Mouse (Mus musculus) thymus, postnatal 25 days (tissue): ENCODE measurements around the gene Ppfibp1.
"Not testable (repeated sequence)": the region's sequence is repeated elsewhere in the genome, so short reads cannot be mapped to it uniquely, and the experiment has no call there.

Experiments used
- DNase-seq: peaks from one replicate; pipeline ENCODE4 v3.0.0; 2022

Gene Ppfibp1

DNA sequence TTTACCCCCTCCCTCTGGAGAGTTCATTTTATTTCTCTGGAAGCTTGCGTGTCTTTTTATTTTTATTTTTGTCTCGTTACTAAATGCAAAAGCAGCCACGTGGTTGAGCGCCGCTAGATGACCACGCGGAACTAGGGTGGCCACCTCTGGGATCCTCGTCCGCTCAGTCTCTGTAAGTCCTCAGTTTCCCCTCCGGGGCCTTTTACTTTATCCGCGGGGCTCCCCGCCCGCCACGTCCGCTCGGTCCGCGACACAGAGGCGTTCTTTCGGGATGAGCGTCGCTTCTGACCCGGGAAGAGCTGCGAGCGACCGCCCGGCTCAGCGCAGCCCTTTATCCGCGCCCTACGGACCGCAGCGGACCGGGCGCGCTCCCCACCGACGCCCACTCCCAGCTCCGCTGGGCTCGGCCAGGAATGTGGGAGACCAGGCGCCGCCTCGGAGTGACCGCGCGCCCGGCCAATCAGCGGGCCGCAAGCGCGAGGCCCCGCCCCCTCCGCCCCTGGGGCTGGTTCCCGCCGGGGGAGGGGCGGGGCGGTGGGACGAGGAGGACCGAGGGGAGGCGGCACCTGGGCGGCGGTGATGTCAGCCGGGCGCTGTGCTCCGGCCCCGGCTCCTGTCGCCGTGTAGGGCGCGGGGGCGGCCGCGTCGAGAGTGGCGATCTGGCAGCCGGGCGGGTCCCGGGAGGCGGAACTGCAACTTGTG lies at the start of gene Ppfibp1:
TSS of gene Ppfibp1 (plus strand) at position 530 of the 702 bp plus-strand sequence.
- DNase-seq, result peak; percentile 96

DNA sequence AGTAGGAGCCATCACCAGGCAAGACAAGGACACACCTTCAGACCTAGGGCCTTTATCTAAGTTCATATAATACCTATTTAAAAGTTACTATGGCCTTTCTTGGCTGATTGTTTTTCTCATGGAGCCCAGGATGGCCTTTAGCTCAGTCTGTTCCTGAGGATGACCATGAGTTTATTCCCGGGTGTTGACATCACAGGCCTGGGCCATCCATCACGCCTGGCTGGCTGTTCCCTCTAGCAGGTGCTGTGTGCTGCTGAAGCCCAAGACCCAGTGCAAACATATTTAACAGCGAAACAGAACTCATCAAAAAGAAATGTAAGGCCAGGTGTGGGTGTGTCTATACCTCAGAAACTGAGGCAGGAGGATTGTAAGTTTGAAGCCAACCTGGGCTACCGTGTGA lies 49.4 kb upstream of the Ppfibp1 start:
- DNase-seq, result no peak

DNA sequence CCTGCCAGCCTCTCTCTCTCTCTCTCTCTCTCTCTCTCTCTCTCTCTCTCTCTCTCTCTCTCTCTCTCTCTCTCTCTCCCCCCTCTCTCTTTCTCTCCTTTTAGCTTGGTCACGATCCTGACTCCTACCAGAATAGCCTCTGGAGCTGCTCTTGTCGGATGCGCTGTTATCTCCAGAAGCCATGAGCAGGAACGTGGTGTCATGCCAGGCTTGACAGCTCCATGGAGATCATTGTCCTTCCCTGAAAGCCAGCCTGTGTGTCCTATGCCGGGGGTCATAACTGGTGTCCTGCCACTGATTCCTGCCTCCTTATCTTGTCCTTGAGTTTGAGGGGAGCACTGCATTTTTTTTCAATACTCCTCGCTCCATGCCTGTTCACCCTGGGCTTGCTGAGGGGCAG lies 43.4 kb upstream of the Ppfibp1 start:
- no peak for DNase-seq

DNA sequence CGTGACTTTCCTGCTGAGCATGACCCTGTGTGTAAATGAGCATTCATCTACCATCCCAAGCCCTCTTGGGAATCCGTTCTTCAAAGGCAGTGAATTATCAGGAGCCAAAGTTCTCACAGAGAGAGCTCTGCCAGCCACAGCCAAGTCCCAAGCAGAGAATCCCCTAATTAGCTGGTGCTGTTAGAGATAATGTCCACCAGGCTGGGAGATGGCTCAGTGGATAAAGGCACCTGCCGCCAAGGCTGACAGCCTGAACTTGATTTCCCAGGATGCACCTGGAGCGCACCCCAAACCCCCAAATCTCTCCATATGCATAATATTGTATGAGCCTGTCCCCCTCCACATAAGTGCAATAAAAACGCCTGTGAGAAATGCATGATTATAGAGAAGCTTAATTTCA lies 42.9 kb upstream of the Ppfibp1 start:
- no peak for DNase-seq

DNA sequence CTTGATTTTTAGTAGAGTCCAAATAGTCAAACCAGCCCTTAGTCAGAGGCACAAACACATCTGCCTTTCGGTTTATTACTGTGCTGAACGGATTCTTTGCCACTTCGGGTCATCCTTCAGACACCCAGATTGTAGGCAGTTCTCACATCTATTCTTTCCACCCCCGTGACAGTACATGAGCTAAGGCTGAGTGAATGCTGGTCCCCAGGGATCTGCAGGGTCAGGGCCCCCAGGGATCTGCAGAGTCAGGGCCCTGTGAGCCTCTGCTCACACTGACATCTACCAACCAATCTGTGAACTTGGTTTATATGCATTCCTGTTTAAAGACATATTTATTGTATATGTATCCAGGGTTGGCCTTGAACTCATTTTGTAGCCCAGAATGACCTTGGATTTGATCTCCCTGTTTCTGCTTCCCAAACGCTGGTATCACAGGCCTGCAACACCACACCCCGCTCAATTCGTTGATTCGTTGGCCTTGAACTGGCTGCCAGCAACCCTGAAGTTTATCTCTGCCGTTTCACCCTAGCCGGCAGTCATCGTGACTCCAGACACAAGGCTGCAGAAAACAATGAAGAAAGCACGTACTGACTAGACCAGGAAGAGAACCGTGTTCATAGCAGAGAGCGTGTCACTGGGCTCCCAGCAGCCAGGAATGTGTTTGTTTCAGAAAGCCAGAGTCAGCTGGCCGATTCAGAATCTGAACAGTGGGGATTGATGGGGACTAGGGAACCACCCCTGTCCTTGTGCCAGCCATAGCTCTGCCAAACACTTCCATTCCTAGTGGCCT lies 42.1 kb upstream of the Ppfibp1 start:
- no peak for DNase-seq

DNA sequence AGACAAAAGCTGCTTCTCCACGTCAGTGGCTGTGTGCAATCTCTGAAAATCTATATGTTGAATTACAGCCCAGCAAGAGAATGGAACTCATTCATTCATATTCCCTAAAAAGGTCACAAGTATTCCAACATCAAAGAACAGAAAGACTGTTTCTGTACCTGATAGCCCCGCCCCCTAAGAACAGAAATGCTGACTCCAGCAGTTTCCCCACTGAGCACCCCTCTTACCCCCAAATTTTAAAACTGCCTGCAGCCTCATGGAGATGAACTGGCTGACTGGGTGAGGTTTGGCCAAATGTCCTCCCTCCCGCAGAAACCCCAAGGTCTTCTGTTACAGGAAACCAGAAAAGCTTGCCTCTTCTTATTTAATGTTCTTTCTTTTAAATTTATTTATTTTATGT lies 40.9 kb upstream of the Ppfibp1 start:
- DNase-seq, result no peak

DNA sequence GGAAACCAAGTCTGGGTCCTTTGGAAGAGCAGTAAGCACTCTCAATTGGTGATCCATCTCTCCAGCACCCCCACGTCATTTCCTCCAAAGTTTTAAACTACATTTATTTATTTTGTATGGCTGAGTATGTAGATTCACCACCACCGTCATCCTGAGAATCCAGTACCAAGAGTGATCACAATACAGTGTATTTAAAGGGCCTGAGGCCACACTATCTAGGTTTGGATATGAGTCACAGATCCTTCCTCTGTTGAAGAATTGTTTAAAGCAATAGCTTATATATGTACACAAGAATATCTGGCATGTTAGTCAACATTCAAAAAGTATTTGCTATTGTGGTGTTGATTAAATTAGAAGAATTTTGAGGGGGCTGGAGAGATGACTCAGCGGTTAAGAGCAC lies 40.0 kb upstream of the Ppfibp1 start:
- no peak for DNase-seq

DNA sequence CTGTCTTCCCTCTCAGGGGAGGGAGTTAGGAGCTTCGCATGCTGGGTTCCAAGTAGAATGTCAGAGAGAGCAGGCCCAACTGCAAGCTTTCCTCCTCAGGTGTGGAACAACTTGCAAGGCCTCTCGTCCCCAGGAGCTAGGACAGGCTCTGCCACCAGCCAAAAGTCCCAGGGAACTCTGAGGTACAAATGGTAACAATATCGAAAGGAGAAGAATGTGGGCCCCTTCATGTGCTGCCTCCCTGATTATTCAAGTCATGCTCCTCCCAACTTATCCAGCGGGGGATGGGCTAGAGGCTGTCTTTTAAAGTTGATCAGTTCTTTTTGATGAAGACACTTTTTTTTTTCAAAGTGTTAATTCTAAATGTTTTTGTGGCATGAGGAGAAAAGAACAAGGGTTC lies 38.2 kb upstream of the Ppfibp1 start, which contains the start of gene Smco2:
TSS of gene Smco2 (plus strand) at position 55 of the 400 bp plus-strand sequence.
- no peak for DNase-seq

DNA sequence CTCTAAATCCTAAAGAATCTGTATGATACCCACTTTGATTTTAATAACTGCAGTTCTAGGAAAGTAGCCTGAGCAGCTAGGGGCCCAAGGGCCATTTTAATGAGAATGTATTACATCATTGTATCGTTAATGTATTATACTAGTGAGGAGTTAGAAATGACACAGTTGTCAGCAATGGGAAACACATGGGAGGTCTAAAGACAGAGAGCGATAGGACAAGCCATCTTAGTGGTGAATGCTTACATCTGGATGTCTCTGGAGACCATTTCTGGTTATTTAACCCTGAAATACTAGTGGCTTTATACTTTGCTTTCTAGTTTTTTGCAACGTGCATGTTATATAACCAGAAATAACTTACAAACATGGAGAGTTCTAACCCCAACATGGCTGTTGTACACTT lies 36.4 kb upstream of the Ppfibp1 start:
- DNase-seq, result no peak

DNA sequence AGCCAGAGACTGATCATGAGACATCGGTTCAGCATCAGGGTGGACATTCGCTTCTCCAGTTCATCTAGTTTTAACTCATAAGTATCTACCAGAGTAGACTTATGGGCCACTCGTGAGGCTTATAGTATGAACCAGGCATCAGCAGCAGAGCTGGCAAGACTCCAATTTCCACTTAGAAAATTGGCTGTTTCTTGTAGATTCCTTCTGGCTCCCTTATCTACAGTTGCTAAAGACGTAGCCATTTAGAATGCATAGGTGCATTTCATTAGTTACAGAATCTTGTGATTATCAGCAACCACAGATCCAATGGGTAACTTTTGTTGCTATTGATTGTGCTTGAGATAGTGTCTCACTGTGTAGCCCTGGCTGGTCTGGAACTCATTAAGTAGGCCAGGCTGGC lies 35.5 kb upstream of the Ppfibp1 start:
- no peak for DNase-seq

DNA sequence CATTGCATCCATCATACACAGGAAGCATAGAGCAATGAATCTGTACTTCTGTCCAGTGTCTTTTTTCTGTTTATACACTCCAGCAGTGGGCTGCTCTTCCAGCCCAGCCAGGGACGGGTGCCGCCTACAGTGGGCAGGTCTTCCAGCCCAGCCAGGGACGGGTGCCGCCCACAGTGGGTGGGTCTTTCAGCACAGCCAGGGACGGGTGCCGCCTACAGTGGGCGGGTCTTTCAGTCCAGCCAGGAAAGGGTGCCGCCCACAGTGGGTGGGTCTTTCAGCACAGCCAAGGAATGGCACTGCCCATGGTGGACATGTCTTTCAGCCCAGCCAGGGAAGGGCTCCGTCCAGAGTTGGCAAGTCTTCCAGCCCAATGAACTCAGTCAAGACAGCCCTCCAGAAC lies 33.1 kb upstream of the Ppfibp1 start:
- no peak for DNase-seq

DNA sequence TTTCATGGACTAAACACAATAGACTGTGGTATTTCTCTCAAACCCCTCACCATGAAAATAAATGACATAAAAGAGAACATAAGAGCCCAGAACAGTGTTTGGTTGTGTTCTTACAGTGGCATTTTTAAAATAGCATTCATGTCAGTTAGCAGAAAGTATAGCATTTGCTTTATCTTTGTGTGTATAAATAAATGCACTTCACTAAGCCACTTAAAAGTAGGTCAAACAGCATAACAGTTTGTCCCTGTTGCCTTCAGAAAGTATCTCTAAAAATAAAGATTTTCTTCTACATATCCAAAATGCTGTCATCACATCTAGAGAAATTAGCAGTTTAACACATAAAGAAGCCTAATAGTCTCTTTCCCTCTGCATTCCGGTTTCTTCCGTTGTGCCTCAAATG lies 30.9 kb upstream of the Ppfibp1 start:
- no peak for DNase-seq

DNA sequence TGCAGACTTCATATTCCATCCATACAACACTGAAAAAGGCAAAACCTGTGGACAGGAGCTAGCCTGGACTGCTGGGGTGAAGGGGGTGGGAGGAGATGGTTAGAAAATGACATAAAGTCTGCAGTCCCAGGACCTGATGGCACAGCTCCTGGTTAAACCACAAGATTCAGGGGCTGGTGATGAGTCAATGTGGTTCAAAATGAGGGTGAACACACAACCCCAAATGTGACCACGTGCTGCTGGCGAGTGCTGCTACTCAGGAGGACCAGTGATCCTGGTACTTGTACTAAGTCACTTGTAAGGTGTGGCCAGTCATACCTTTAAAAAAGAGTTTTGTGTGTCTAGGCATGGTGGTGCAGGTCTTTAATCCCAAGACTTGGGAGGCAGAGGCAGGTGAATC lies 25.1 kb upstream of the Ppfibp1 start:
- no peak for DNase-seq

DNA sequence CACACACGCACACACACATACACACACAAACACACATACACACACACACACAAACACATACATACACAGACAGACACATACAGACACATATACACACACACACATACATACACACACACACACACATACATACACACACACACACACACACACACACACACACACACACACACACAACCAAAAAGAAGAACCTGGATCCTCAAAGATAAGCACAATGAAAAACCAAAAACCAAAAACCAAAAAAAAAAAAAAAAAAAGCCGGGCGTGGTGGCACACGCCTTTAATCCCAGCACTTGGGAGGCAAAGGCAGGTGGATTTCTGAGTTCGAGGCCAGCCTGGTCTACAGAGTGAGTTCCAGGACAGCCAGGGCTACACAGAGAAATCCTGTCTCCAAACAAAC lies 23.9 kb upstream of the Ppfibp1 start:
- DNase-seq, result not testable (repeated sequence)

DNA sequence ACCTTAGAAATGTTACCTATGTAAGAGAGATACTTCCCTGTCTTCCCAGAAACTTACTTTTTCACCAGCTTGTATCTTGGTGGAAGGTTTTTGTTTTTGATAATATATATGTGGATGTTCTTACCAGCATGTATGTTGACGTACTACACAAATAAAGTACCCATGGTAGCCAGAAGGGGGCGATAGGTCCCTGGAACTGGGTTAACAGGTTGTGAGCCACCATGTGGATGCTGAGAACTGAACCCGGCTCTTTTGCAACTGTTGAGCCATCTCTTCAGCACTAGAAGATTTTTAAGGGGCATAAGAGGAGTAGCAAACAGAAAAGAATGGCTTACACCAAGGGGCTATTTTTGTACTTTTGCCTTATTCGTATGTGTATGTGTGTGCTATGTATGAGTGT lies 22.6 kb upstream of the Ppfibp1 start:
- DNase-seq, result no peak

DNA sequence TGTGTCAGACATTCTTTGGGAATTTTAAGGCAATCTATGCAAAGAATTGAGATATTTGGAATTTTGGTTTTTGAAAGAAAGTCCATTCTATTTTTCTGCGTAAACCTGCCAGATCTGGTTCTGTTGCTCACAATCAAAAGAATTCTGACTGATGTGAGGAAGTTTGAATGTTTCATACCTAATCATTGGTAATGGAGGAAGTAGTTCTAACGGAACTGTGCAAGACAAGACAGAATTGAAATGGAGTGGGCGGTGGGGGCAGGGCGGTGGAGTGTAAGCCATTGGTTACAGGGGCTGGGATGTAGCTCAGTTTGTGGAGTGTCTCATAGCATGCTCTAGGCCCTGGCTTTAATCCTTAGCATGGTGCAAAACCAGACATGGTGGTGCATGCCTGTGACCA lies 16.3 kb upstream of the Ppfibp1 start:
- DNase-seq, result no peak

DNA sequence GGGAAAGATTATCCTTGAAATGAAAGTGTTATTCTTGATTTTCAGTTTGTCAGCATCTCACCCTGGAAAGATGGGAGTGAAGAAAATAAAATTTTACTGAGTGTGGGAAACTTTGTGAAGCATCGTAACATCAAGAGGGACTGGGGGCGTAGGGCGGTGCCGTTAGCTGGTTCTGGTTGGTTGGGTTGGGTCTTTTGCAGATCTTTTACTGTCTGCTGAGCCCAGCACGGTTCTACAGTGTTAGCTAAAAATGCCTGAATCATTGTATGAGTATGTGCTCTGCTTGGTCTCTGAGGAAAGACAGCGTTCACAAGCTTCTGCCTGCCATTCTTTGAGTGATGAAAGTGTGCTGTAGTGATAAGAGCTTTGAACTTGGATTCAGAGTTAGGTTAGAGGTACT lies 13.9 kb upstream of the Ppfibp1 start:
- no peak for DNase-seq

DNA sequence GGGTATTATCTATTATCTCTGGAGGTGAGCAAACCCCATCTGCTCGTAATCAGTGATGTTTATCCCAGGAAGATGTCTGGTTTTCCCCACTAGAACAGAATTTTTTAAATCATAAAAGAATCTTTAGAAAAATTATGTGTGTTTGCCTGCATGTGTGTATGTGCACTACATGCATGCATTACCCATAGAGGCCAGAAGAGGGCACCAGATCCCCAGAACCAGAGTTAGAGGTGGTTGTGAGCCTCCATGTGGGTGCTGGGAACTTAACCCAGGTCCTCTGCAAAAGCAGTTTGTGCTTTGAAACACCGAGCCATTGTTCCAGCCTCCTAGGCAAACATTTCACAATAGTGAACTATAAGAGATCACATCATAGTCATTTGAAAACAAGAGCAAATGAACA lies 11.5 kb upstream of the Ppfibp1 start:
- no peak for DNase-seq

DNA sequence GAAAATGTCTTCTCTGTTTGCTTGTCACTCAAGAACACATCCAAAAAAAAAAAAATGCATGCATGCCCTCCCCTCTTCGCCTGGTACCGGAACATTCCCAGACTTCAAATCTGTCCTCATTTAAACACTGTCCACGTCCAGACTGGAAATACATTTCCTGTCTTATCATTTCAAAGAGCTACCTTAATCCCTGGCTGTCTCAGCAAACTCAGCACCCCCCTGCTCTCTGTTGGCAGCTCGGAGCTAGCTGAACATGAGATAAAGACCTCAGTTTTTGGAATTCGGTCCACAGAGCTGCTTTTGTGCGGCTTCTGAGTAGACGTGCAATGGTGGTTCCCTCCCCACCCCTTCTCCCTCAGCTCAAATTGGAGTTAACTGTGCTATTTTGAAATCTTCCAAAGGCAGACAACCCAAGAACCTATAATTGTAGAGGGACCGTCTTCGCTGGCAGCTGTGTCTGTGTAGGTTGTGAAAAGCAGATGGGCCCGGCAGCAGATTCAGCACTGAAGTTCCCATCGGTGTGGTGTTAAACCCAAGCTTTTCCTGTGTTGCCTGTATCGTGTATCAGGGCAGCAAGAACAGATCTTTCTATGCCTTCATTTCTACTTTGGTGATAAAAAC lies 10.8 kb upstream of the Ppfibp1 start:
- no peak for DNase-seq

DNA sequence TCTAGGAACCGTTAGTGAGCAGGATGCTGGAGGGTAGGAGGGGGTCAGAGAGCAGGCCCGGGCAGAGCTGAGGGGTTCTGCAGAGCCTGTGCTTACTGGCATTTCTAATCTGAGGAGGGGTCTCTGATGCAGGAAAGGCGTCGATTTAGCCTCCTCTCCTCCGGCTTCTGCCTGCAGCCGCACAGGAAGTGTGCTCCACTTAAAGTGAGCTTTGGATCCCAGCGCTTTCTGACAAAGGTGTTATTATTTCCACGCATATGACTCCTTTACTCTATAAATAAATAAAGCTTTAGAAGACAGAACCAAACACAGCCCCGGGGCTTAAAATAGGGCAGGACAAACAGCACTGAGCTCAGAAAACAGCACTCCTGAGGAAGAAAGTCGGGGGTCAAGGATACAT lies 9.4 kb upstream of the Ppfibp1 start:
- DNase-seq, result no peak

DNA sequence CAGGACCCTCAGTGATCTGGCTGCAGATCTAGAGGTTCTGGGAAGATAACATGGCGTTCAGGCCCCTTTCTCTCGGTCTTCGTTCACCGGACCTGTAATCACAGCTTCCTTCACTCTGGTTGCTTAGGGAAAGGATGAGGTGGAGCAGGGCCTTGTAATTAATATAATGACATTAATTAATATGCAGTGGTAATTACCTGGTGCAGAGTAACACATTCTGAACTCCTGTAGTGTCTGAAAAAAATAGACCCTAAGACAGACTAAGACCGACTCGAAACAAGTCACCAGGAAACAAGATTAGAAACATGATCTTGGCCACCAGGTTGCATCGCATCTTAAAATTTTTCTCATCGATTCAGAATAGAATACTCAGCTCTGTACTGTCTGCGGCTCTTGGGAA lies 8.4 kb upstream of the Ppfibp1 start:
- no peak for DNase-seq

DNA sequence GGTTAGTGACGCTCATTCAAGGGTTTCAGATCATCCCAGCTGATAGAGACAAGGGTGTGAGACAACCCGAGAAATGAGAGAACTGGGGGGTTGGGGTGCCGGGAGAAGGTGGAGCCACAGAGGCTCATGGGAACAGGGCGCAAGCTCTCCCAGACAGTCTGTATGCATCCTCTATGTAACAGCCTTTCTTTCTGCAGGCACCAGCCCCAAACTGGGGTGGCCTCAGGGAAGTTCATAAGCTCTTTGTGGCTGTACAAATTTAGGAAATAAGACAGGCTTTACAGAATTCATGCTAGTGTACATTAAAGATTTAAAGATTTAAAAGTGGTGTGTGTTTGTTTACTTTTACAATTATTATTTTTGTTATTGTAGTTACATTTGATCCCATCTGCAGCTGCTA lies 8.0 kb upstream of the Ppfibp1 start:
- DNase-seq, result no peak

DNA sequence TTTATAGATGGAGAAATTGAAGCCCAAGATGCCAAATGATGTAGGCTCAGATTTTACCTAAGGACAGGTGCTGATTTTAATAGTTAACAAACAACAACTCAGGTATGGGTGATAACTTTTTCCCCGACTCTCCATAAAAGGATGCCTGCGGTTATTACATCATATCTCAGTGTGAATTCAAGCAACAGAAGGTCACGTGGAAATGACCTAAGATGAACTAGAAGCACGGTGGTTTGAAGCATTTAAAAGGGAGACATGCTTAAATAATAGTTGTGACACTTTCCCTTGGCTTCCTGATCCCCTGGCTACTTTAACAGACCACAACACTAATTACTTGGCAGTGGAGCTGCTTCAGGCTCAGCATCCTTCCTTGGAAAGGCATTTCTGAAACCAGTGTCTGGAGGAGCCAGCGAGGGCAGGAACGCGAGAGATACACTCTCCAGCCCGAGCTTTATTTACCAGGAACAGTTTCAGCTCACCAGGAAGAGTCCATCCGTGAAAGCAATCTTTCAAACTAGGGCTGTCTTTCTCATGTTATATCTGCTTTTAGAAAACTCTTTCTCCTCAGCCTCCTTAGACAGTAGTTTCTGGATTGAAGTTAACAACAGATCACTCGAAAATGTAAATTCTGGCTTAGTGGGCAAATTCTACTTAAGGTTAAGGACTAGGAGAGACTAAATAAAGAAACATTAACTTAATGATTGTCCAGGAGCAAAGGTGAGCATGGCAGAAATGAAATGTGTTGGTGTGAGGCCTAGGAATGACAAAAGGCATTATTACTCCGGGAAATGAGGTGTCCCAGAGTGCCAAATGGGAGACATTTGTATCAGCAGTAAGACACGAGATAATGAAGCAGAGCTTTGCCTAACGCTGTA lies 6.2 kb upstream of the Ppfibp1 start:
- DNase-seq, result no peak
